Mouse (Mus musculus) skeletal muscle tissue, adult 2 months (tissue): ENCODE data around the gene Kcnk10.

Experiments
- DNase-seq: peaks from one replicate; pipeline ENCODE4 v3.0.0-alpha.2; 2012; ENCODE audit warnings: low read depth, low spot score

Gene Kcnk10

GRCm38 (mm10) chr12:98519866-98520567, 58.1 kb downstream of the Kcnk10 start:
- DNase-seq, result no peak

GRCm38 (mm10) chr12:98505601-98506000, 72.5 kb downstream of the Kcnk10 start:
- no peak for DNase-seq

GRCm38 (mm10) chr12:98501528-98502280, 76.4 kb downstream of the Kcnk10 start:
- DNase-seq, result no peak

- no peak for DNase-seq
These were observed 77.1 kb downstream of the Kcnk10 start for GRCm38 (mm10) chr12:98501045-98501444.

- no peak for DNase-seq
These were observed 96.7 kb downstream of the Kcnk10 start for GRCm38 (mm10) chr12:98481460-98481859.

GRCm38 (mm10) chr12:98481048-98481447, 97.1 kb downstream of the Kcnk10 start:
- DNase-seq, result no peak

- DNase-seq, result no peak
These were observed 100.2 kb downstream of the Kcnk10 start for GRCm38 (mm10) chr12:98477673-98478461.

- no peak for DNase-seq
These were observed 106.9 kb downstream of the Kcnk10 start for GRCm38 (mm10) chr12:98471232-98471631.

GRCm38 (mm10) chr12:98470097-98470496, 108.0 kb downstream of the Kcnk10 start:
- no peak for DNase-seq

GRCm38 (mm10) chr12:98467793-98468192, 110.3 kb downstream of the Kcnk10 start:
- DNase-seq, result no peak

GRCm38 (mm10) chr12:98459889-98460288, 118.2 kb downstream of the Kcnk10 start:
- no peak for DNase-seq

GRCm38 (mm10) chr12:98458944-98459343, 119.2 kb downstream of the Kcnk10 start:
- DNase-seq, result no peak

- DNase-seq, result no peak
These were observed 119.6 kb downstream of the Kcnk10 start for GRCm38 (mm10) chr12:98458516-98458915.

GRCm38 (mm10) chr12:98453161-98453560, 124.9 kb downstream of the Kcnk10 start:
- DNase-seq, result no peak

- no peak for DNase-seq
These were observed 125.5 kb downstream of the Kcnk10 start for GRCm38 (mm10) chr12:98452646-98453045.

- DNase-seq, result no peak
These were observed 132.5 kb downstream of the Kcnk10 start for GRCm38 (mm10) chr12:98445637-98446036.

GRCm38 (mm10) chr12:98444860-98445259, 133.2 kb downstream of the Kcnk10 start:
- DNase-seq, result no peak

- no peak for DNase-seq
These were observed 134.4 kb downstream of the Kcnk10 start for GRCm38 (mm10) chr12:98443754-98444153.

- no peak for DNase-seq
These were observed 140.0 kb downstream of the Kcnk10 start for GRCm38 (mm10) chr12:98438080-98438479.

GRCm38 (mm10) chr12:98430683-98431082, 147.4 kb downstream of the Kcnk10 start:
- DNase-seq, result no peak

GRCm38 (mm10) chr12:98421340-98421739, 156.8 kb downstream of the Kcnk10 start:
- no peak for DNase-seq

GRCm38 (mm10) chr12:98419849-98420248, 158.3 kb downstream of the Kcnk10 start:
- DNase-seq, result no peak
